Mouse (Mus musculus): ENCODE results near the gene Hs1bp3. TPM values are rescaled to one million over a fixed set of nuclear protein-coding genes. Genes with fewer than 3 reads are reported as not detected.

Hs1bp3 gene
- total RNA-seq, 2 experiments from 2014 or later = 6.8 to 7.0 TPM

DNA sequence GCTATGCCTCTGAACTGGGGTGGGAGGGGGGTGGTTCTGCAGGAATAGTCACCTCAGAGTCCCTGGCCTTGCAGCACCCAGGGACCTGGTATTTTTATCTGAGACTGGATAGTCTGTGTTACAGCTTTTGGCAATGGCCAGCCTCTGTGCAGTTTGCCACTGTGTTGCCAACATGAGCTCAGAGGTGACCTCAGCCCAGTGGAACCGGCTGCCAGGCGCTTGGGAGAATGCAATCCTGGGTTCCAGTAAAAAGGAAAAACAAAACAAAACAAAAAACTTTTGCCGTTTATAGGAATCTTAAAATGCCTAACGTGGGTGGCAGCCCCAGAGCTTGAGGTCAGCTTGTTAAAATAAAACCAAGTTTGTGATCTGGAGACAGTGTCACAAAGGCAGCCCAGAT, 21.0 kb downstream of the Hs1bp3 start:
- peak; percentile 79 for DNase-seq (ENCODE audit: low spot score)

DNA sequence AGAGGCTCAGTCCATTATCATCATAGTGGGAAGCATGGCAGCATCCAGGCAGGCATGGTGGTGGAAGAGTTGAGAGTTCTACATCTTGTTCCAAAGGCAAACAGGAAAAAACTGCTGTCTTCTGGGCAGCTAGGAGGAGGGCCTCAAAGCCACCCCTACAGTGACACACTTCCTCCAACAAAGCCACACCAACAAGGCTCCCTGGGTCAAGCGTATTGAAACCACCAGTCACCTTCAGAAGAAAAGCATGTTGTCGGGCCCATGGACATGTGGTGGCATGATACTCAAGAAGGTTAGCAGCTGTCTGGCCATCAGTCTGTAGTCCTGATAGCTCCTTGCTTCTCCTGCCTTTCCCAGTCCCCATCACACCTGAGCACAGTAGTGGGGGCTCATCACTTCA, 22.3 kb downstream of the Hs1bp3 start:
- no peak for DNase-seq (ENCODE audit: low spot score)

DNA sequence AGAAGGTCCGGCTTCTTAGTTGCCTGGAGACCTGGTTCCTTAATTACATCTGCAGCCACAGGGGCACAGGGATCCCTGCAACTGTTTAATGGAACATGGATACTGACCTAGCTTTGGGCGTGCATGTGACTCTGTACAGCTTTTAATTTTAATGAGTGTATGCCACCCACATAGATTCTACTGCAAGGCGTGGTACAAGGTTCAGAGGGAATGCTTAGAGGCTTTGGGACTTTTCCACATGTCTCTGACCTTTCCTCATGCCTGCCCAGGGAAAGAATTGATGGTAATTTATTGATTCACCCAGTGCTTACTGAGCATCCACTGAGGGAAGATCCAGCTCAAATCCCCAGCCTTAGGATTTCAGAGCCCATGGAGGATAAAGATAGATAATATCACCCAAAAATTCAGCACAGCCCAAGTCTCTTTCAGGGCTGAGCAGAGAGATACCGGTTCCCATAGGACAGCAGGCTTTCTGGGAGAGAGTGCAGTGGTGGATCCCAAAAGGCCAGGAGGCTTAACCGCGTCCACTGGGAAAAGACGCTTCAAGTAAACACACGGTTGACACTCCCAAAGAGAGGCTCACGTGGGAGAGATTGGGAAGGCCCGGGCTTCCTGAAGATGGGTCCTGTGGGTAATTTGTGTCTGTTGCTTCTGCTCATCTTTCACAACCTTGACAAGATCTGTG, 23.5 kb downstream of the Hs1bp3 start:
- no peak for DNase-seq (ENCODE audit: low spot score)

DNA sequence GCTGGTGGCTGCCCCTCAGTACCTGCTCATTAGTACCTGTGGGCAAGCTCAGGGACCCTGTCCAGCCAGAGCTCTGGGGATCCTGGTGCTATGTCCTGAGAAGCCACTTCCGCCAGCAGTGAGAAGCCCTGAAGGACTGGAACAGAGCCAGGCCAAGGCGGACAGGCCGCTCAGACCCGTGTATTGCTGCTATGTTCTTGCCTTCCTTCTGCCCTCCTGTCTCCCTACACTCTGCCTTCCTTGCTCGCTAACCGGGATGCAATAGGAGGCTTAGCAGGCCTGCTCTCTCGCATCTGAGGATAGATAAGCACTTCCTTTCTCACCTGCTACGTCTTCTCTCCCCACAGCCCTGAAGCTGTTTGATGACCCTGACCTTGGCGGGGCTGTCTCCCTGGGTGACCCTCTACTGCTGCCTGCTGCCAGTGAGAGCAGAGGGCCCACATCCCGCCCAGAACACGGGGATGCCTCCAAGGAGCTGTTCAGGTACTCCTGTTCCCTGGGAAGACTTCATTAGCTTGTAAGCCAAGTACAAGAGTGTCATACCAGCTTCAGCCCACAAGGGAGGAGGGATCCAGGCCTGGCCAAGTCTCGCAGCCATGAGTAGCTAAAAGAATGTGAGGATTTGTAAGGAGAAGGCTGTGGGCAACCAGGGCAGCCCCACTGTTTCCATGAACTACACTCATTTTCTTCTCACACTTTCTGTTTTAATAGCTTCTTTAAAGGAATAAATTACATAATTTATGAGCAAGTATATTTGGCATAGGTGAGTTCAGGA, 24.2 kb downstream of the Hs1bp3 start:
- no peak for DNase-seq (ENCODE audit: low spot score)

DNA sequence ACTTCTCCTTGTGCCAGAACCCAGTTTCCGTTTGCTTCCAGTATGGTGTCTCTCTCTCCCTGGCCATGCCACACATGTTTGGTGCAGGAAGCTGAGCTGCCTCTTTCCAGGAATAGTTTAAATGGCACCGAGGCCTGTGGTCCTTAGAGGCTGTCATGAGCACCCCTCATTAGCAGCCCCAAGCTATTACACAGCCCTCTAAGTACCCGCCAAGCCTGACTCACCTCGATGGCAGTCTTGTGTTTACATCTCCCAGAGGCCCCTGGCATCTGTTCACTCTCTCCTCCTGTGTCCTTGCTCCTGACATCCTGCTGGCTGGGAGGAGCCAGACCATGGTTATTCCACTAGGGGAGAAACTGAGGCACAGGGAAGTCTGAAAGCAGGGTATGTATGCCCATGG, 25.3 kb downstream of the Hs1bp3 start:
- no peak for DNase-seq (ENCODE audit: low spot score)

DNA sequence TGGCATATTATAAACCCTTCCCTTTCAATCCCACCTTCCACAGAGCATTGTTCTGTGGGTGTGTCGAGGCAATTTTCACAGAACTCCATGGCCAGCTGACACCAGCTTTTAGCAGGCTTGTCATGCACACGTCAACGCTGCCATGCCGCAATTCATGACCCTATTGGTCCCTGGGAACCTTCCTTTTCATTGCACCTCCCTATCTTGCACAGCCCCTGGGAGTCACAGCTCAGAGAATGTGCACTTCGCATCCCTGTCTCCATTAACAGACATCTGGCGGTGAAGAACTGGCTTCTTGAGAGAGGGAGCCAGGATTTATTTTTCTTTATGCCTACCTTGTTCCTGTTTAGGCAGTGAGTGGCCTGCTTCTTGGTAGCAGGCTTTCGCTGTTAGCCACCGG, 25.7 kb downstream of the Hs1bp3 start:
- DNase-seq (ENCODE audit: low spot score) = no peak

DNA sequence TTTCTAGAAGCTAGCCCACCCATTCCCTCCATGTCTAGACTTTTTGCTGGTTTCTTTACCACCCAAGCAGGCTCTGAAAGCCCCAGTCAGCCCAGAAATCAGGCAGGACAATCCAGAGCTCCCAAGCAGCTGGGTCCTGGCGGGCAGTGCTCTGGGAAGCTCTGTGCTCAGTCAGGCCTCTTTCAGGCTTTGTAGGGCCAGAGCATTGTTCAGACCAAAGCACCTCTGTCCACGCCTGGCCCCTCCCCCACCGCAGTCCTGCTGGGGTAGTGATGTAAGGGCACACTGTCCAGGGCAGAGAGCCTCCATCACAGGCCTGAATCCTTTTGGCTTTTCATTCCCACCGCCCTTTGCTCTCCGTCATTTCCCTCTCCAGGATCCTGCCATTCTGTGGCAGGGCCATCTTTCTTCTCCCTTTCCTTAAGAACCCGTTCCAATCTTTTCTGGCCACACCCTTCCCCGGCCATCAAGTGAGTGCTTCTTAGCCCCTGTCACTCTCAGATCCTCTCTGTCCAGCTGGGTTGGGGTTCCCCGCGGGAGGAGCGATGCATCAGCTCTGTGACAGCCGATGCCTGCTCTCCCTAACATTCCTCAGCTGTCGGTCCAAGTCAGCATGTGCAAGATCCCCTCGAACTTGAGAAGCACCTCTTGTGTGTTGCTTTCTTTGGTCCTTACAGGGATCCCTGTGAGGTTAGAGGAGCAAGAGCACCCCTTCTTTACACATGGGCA, 26.5 kb downstream of the Hs1bp3 start:
- DNase-seq (ENCODE audit: low spot score) = no peak

DNA sequence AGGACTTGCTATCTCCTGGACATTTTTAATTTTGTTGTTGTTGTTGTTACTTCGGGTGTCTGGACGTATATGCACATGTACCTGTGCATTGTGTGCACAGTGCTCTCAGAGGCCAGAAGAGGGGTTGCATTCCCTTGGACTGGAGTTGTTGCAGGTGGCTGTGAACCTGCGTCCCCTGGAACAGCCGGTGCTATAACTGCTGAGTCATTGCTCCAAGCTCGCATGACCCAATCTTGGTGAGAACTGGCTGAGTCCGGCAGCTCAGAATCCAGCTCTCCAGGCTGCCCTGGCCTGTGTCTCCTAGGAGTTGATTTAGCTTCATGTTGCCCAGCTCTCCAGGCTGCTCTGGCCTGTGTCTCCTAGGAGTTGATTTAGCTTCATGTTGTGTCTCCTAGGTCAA, 27.8 kb downstream of the Hs1bp3 start:
- DNase-seq (ENCODE audit: low spot score) = no peak

DNA sequence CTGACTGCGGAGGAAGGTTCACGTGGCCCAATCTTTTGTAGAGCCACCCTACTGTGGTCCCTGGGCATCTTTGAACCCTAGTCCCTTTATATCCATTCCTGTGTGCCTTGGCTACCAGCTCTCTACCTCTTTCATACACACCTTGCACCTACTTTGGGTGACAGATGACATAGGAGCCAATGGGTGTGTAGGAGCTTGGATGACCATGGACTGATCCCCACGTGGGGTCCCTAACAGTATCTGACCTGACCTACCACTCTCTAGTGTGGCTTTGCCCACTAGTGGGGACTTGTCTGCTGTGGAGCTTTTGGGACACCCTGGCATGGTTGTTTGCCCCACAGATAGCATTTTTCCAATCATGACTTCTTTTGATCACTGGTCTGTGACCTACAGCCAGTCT, 30.1 kb downstream of the Hs1bp3 start:
- no peak for DNase-seq (ENCODE audit: low spot score)

DNA sequence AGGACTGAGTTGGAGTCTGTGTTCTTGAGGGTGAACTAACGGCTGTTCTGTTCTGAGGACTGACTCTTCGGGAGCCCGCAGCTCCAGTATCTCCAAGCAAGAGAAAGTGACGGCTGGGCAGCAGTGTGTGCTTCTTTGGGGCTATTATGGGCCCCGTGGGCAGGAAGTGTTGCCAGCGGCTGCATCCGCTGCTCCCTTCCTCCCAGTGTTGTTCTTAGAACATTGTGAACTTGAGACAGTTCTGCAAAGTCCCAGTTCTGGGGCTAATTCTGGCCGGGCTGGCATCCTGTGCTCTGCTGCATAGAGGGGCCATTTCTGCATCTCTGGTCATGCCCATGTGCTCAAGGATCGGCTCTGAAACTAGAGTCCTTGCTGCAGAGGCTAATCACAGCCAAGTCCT, 31.7 kb downstream of the Hs1bp3 start:
- peak; percentile 66 for DNase-seq (ENCODE audit: low spot score)

DNA sequence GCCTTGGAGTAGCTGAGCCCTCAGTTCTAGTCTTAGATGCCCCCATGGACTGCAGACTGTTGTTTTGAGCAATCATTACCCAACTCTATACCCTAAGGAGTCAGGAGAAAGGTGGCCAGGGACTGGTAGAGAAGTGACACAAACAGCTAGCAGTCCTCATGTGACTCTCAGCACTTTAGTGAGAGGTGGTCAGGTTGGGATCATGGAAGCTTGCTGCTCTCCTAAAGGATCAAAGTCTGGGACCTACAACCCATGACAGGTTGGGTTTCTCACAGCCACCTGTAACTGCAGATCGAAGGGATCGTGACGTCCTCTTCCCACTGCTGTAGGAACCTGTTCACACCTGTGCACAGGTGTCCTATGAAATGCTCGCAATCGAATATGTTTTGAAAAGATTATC, 32.3 kb downstream of the Hs1bp3 start:
- DNase-seq (ENCODE audit: low spot score) = no peak

DNA sequence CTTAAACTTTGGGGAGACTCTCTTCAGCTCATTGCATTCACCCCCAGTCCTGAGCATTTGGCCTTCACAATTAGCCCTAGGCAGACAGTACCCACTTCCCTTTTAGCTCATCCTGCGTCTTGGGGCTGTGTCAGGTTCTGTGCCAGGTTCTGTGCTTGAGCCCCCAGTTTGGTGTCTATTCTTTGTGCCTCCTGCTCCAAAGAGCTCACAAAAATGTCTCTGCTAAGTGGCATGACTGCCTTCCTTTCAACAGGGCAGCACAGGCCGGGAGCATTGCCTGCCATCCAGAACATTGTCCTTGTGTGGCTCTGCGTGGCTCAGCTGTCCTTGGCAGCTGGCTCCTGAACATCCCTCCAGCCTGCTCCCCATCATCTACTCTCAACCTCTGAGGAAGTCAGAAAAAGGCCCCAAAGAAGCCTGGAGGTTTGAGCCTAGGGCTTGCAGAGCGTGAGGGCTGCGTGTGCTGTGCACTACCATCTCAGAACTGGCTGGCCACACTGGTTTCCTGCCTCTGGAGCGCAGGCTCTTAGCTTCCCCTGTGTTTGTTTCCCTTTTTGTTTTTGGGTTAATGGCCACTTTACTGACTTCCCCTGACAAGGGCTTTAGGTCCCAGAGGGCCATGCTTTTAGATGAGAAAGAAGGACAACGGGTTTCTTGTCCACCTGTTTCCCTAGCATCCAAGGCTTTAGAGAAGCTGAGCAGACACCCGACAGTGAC, 34.7 kb downstream of the Hs1bp3 start:
- no peak for DNase-seq (ENCODE audit: low spot score)

DNA sequence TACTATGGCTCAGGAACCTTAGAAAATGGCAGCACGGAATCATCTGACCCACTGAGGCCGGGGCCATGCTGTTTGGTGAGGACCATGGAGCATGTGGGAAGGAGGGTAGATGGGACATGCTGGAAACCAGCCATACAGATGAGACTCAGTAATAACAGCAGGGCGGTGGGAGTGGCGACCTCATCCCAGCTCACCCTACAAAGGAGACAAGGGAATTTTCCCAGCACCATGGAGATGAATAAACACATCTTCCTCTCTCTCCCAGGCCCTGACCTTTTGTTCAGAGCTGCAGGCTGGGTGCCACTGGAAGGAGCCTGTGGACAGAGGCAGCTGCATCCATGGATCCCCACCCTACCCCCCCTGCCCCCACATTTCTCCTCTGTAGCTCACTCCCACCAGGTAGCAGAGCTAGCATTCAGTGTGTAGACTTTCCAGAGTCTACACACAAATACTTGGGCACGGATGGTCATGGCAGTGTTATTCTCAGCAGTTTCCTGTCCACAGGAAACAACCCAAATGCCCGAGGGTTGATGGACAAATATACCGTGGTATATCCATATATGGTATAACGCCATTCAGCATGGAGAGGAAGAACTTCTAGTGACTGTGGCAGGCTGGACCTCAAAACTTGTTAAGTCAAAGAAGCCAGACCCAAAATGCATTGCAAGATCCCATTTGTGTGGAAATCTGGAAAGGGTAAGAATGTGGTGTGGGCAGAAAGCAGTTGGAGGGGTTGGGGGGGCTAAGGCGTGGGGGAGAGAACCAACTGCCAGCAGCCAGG, 35.7 kb downstream of the Hs1bp3 start:
- peak; percentile 46 for DNase-seq (ENCODE audit: low spot score)

DNA sequence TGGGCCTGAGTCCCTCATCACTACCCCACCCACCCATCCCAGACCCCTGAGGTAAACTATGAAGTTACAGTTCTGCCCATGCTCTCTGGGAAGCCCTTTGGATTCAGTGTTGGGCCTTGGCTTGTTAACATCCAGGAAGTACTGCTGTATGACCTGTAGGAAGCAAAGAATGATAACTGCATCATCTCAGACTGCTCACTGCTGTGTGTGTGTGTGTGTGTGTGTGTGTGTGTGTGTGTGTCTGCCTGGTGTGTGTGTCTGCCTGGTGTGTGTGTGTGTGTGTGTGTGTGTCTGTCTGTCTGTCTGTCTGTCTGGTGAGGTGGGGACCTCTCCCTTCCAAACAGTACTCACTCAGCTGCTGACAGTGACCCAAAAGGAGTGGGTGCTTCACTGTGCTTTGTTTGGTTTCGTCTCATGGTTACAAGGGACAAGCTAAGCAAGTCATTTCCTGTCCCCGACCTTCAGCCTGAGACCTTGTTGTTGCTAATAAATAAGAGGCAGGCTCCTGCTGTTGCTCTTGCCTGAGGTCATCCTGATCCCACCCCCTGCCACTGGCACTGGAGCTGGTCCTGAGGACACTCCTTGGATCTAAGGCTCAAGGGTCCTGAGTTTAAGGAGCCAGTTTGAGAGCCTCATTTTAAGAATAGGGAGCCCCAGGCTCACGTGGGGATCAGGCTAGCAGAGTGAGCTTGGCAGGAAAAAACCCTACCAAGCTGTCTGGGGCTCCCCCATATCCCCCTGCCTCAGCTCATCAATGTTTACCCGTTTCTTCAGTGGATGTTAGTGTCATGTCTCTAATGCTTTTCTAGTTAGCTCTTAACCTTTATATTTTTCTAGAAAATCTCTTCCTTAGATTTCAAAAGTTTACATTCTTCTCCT, 38.0 kb downstream of the Hs1bp3 start:
- peak; percentile 52 for DNase-seq (ENCODE audit: low spot score)

DNA sequence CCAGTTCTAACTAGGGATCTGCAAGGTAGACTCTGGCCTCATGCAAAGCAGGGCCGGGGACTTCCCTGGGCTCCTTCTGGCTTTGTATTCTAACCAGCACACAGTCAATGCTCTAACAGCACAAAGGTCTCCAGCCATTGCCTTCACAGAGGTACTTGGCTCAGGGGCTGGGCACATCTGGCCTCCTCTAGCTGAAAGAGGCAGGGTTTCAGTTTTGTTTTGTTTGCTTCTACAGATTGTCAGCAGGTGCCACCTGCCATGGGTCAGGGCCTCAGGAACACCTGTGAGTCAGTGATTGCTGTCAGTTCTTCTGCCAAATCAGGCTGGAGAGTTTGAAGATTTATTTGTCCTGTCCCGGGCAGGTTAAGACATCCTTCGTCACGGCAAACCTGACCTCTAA, 39.8 kb downstream of the Hs1bp3 start:
- DNase-seq (ENCODE audit: low spot score) = no peak

DNA sequence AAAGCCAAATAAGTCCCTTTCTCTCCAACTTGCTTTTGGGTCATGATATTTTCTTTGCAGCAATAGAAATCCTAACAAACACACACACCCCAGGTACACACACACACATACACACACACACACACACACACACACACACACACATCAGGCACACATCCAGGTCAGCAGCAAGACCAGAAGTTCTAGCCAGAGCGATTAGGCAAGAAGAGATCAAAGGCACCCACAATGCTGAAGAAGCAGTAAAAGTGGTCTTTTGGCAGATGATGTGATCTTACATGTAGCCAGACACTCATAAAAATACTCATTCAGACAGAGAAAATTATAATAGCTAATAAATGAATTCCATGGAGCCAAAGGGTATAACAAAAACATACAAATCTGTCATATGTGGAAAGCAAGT, 41.0 kb downstream of the Hs1bp3 start:
- no peak for DNase-seq (ENCODE audit: low spot score)

DNA sequence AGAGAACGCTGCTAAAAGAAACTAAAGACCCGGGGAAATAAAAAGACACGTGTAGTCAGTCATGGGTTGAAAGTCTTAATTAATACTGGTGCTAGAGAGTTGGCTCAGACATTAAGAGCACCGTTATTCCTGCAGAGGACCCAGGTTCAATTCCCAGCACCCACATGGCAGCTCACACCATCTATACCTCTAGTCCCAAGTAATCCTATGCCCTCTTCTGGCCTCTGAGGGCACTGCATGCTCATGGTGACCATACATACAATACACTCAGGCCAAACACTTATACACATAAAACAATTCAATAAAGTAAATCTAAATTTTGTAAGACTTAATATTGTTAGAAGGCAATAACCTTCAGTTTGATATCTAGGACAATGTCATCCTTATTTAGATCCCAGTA, 41.8 kb downstream of the Hs1bp3 start:
- no peak for DNase-seq (ENCODE audit: low spot score)

DNA sequence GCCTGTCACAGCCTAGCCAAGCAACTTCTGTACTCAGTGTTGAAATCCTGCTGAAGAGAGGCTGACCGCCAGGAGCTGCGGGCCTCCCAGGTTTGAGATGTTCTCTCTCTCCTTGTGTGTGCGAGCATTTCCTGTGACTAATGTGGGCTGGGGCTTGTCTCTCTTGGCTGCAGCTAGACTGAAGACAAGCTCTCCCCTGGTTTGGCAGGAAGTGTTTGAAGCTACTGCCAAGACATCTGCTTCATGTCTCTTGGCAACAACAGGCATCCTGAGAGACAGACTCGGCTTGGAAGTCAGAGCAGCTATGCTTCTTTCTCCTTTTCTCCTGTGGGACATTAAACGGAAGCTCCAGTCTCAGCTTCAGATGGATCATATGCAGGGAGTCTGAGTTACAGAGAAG, 44.2 kb downstream of the Hs1bp3 start:
- DNase-seq (ENCODE audit: low spot score) = peak; percentile 91

DNA sequence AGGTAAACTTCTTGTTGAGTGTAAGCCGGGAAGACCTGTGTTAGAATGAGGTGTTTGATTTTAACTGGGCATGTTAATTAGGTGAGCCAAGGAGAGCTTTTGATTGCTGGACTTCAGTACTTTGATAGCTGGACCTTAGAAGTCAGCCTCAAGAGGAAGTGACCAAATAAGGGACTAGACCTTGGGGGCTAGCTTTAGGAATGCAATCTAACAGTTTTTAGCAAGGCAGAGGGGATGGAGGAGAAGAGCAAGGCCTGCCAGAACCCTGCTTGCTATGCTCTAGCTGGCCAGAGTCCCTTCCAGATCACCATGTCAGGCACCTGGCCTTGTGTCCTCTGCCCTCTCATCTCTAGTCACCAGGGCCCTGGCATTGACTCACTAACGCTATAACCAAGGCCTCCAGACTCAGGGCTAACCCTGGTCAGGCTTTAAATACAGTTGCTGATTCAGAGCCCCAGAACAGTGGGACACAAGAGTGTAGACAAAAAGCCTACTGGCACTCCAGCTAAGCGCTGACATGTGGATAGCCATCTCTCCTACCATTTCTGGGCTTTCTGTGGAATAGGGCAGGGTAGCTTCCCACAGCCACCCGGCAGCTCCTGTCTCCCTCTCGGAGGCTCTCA, 45.2 kb downstream of the Hs1bp3 start:
- peak; percentile 55 for DNase-seq (ENCODE audit: low spot score)

All from gastrocnemius, adult 18-20 months (tissue).